Mouse (Mus musculus): ENCODE results near the gene Mcf2l. TPM values are rescaled to one million over a fixed set of nuclear protein-coding genes. Genes with fewer than 3 reads are reported as not detected.

The Mcf2l gene
- polyA plus RNA-seq, 1 experiment from 2014 or later: 44.2 TPM

GRCm38 (mm10) chr8:12947604-12948573 is 74.3 kb downstream of the Mcf2l start:
- WGBS: 4% methylated on average over 21 of the region's 21 CpGs
- peaks cover 22% of the 10 kb centered on the region for H3K4me1 ChIP-seq (ENCODE audit: control insufficient read depth, insufficient read depth, low read length)

GRCm38 (mm10) chr8:12948574-12948961 is 75.0 kb downstream of the Mcf2l start:
- Histone ChIP-seq H3K9me3 (ENCODE audit: control insufficient read depth, low read length) (no peaks in the 10 kb centered on the region), H3K4me1 (ENCODE audit: control insufficient read depth, insufficient read depth, low read length) (peaks cover 22% of the 10 kb centered on the region), H3K27ac (ENCODE audit: low read depth, low read length) (peak overlapping the region; percentile 92), H3K36me3 (ENCODE audit: control insufficient read depth, insufficient read depth, low read length) (no peaks in the 10 kb centered on the region), H3K4me2 (peak overlapping the region; percentile 53), H3K4me3 (ENCODE audit: low read depth, low read length) (peak overlapping the region; percentile 45), H3K9ac (ENCODE audit: low read length) (peak overlapping the region; percentile 74), H3K27me3 (ENCODE audit: control insufficient read depth, insufficient read depth, low read length) (no peaks in the 10 kb centered on the region)
- WGBS: 22% methylated on average over 3 of the region's 3 CpGs
- DNase-seq (ENCODE audit: low spot score, missing footprints) (peak; percentile 91), ATAC-seq (ENCODE audit: low FRiP score) (peak; percentile 29; the same call in 1 of the 2 replicates)

More at GRCm38 (mm10) chr8:12947604-12948573, 74.3 kb downstream of the Mcf2l start:
- H3K27me3 ChIP-seq (ENCODE audit: control insufficient read depth, insufficient read depth, low read length): no peaks in the 10 kb centered on the region
- ATAC-seq (ENCODE audit: low FRiP score) (peak; percentile 84), DNase-seq (ENCODE audit: low spot score, missing footprints) (peak; percentile 94)
- H3K27ac ChIP-seq (ENCODE audit: low read depth, low read length): peak overlapping the region; percentile 92
- H3K4me3 ChIP-seq (ENCODE audit: low read depth, low read length): peak overlapping the region; percentile 45
- no peaks in the 10 kb centered on the region for H3K9me3 ChIP-seq (ENCODE audit: control insufficient read depth, low read length)
- H3K4me2 ChIP-seq: peak overlapping the region; percentile 53
- H3K9ac ChIP-seq (ENCODE audit: low read length): peak overlapping the region; percentile 74
- no peaks in the 10 kb centered on the region for H3K36me3 ChIP-seq (ENCODE audit: control insufficient read depth, insufficient read depth, low read length)

- ATAC-seq (ENCODE audit: low FRiP score) (no peak), DNase-seq (ENCODE audit: low spot score, missing footprints) (no peak)
- Histone ChIP-seq H3K4me1 (ENCODE audit: control insufficient read depth, insufficient read depth, low read length) (peaks cover 22% of the 10 kb centered on the region), H3K4me3 (ENCODE audit: low read depth, low read length) (no peak overlapping the region), H3K36me3 (ENCODE audit: control insufficient read depth, insufficient read depth, low read length) (no peaks in the 10 kb centered on the region), H3K27me3 (ENCODE audit: control insufficient read depth, insufficient read depth, low read length) (no peaks in the 10 kb centered on the region), H3K9ac (ENCODE audit: low read length) (no peak overlapping the region), H3K27ac (ENCODE audit: low read depth, low read length) (no peak overlapping the region), H3K4me2 (no peak overlapping the region), H3K9me3 (ENCODE audit: control insufficient read depth, low read length) (no peaks in the 10 kb centered on the region)
- WGBS: 78% methylated on average over 7 of the region's 7 CpGs
Observed at GRCm38 (mm10) chr8:12951051-12951630, 77.5 kb downstream of the Mcf2l start.

GRCm38 (mm10) chr8:12952699-12953098 is 79.1 kb downstream of the Mcf2l start:
- H3K27me3 ChIP-seq (ENCODE audit: control insufficient read depth, insufficient read depth, low read length): no peaks in the 10 kb centered on the region
- peaks cover 16% of the 10 kb centered on the region for H3K4me1 ChIP-seq (ENCODE audit: control insufficient read depth, insufficient read depth, low read length)
- H3K4me3 ChIP-seq (ENCODE audit: low read depth, low read length): no peak overlapping the region
- 55% methylated on average over 6 of the region's 6 CpGs for WGBS
- no peaks in the 10 kb centered on the region for H3K9me3 ChIP-seq (ENCODE audit: control insufficient read depth, low read length)
- H3K4me2 ChIP-seq: no peak overlapping the region
- ATAC-seq (ENCODE audit: low FRiP score) (no peak), DNase-seq (ENCODE audit: low spot score, missing footprints) (no peak)
- H3K27ac ChIP-seq (ENCODE audit: low read depth, low read length): no peak overlapping the region
- no peaks in the 10 kb centered on the region for H3K36me3 ChIP-seq (ENCODE audit: control insufficient read depth, insufficient read depth, low read length)
- no peak overlapping the region for H3K9ac ChIP-seq (ENCODE audit: low read length)

- no peaks in the 10 kb centered on the region for H3K27me3 ChIP-seq (ENCODE audit: control insufficient read depth, insufficient read depth, low read length)
- no peaks in the 10 kb centered on the region for H3K36me3 ChIP-seq (ENCODE audit: control insufficient read depth, insufficient read depth, low read length)
- H3K4me3 ChIP-seq (ENCODE audit: low read depth, low read length): no peak overlapping the region
- H3K4me2 ChIP-seq: no peak overlapping the region
- H3K9me3 ChIP-seq (ENCODE audit: control insufficient read depth, low read length): no peaks in the 10 kb centered on the region
- H3K4me1 ChIP-seq (ENCODE audit: control insufficient read depth, insufficient read depth, low read length): peaks cover 18% of the 10 kb centered on the region
- no peak overlapping the region for H3K9ac ChIP-seq (ENCODE audit: low read length)
- DNase-seq (ENCODE audit: low spot score, missing footprints) (no peak), ATAC-seq (ENCODE audit: low FRiP score) (no peak)
- WGBS: 82% methylated on average over 8 of the region's 8 CpGs
- H3K27ac ChIP-seq (ENCODE audit: low read depth, low read length): no peak overlapping the region
Observed at GRCm38 (mm10) chr8:12955362-12955879, 81.8 kb downstream of the Mcf2l start.

- Histone ChIP-seq H3K4me2 (no peak overlapping the region), H3K4me3 (ENCODE audit: low read depth, low read length) (no peak overlapping the region), H3K9ac (ENCODE audit: low read length) (no peak overlapping the region), H3K9me3 (ENCODE audit: control insufficient read depth, low read length) (no peaks in the 10 kb centered on the region), H3K36me3 (ENCODE audit: control insufficient read depth, insufficient read depth, low read length) (no peaks in the 10 kb centered on the region), H3K27me3 (ENCODE audit: control insufficient read depth, insufficient read depth, low read length) (no peaks in the 10 kb centered on the region), H3K27ac (ENCODE audit: low read depth, low read length) (no peak overlapping the region), H3K4me1 (ENCODE audit: control insufficient read depth, insufficient read depth, low read length) (peaks cover 18% of the 10 kb centered on the region)
- no peak for DNase-seq (ENCODE audit: low spot score, missing footprints)
- 90% methylated on average over 4 of the region's 4 CpGs for WGBS
- ATAC-seq (ENCODE audit: low FRiP score): no peak
Observed at GRCm38 (mm10) chr8:12955880-12956279, 82.3 kb downstream of the Mcf2l start.

GRCm38 (mm10) chr8:12956941-12957340 is 83.3 kb downstream of the Mcf2l start:
- Histone ChIP-seq H3K9me3 (ENCODE audit: control insufficient read depth, low read length) (no peaks in the 10 kb centered on the region), H3K9ac (ENCODE audit: low read length) (no peak overlapping the region), H3K4me1 (ENCODE audit: control insufficient read depth, insufficient read depth, low read length) (peaks cover 24% of the 10 kb centered on the region), H3K27ac (ENCODE audit: low read depth, low read length) (no peak overlapping the region), H3K4me2 (no peak overlapping the region), H3K4me3 (ENCODE audit: low read depth, low read length) (no peak overlapping the region), H3K27me3 (ENCODE audit: control insufficient read depth, insufficient read depth, low read length) (no peaks in the 10 kb centered on the region), H3K36me3 (ENCODE audit: control insufficient read depth, insufficient read depth, low read length) (no peaks in the 10 kb centered on the region)
- DNase-seq (ENCODE audit: low spot score, missing footprints) (no peak), ATAC-seq (ENCODE audit: low FRiP score) (no peak)
- 75% methylated on average over 5 of the region's 5 CpGs for WGBS

GRCm38 (mm10) chr8:12957419-12957818 is 83.8 kb downstream of the Mcf2l start:
- H3K27me3 ChIP-seq (ENCODE audit: control insufficient read depth, insufficient read depth, low read length): no peaks in the 10 kb centered on the region
- no peak overlapping the region for H3K4me2 ChIP-seq
- no peaks in the 10 kb centered on the region for H3K36me3 ChIP-seq (ENCODE audit: control insufficient read depth, insufficient read depth, low read length)
- H3K4me3 ChIP-seq (ENCODE audit: low read depth, low read length): no peak overlapping the region
- ATAC-seq (ENCODE audit: low FRiP score) (no peak), DNase-seq (ENCODE audit: low spot score, missing footprints) (no peak)
- peaks cover 24% of the 10 kb centered on the region for H3K4me1 ChIP-seq (ENCODE audit: control insufficient read depth, insufficient read depth, low read length)
- H3K9me3 ChIP-seq (ENCODE audit: control insufficient read depth, low read length): no peaks in the 10 kb centered on the region
- H3K9ac ChIP-seq (ENCODE audit: low read length): no peak overlapping the region
- WGBS: 56% methylated on average over 6 of the region's 6 CpGs
- H3K27ac ChIP-seq (ENCODE audit: low read depth, low read length): no peak overlapping the region

- Histone ChIP-seq H3K27me3 (ENCODE audit: control insufficient read depth, insufficient read depth, low read length) (no peaks in the 10 kb centered on the region), H3K36me3 (ENCODE audit: control insufficient read depth, insufficient read depth, low read length) (peaks cover 4% of the 10 kb centered on the region; the same call in 1 of the 2 replicates), H3K4me1 (ENCODE audit: control insufficient read depth, insufficient read depth, low read length) (peaks cover 21% of the 10 kb centered on the region), H3K27ac (ENCODE audit: low read depth, low read length) (no peak overlapping the region), H3K9me3 (ENCODE audit: control insufficient read depth, low read length) (no peaks in the 10 kb centered on the region), H3K4me3 (ENCODE audit: low read depth, low read length) (no peak overlapping the region), H3K9ac (ENCODE audit: low read length) (no peak overlapping the region), H3K4me2 (no peak overlapping the region)
- DNase-seq (ENCODE audit: low spot score, missing footprints) (no peak), ATAC-seq (ENCODE audit: low FRiP score) (no peak)
- 89% methylated on average over 2 of the region's 2 CpGs for WGBS
Observed at GRCm38 (mm10) chr8:12960609-12961008, 87.0 kb downstream of the Mcf2l start.
